Comparison of ENCODE assay signal across 8 mouse cellular contexts in genomic region chr9:107602068-107602648, GRCm38 (mm10). TPM values are rescaled to one million over a fixed set of nuclear protein-coding genes. Genes with fewer than 3 reads are reported as not detected.
A peak's percentile ranks its signal among the peaks of the same experiment; 100 is the strongest.
DNase-seq lines count a peak whose midpoint lies in the region; ATAC-seq lines count a peak whose summit lies in the region.

No protein-coding gene starts in this region.

- H3K4me2 ChIP-seq in embryonic facial prominence, embryonic 11.5 days (ENCODE audit: low read depth, low read length): no peak overlapping the region
- H3K4me2 ChIP-seq in intestine, embryonic 16.5 days (ENCODE audit: low read depth, low read length): 0 out of 2 replicates have a peak overlapping the region, but pooled peaks have one; percentile 11
- H3K4me2 ChIP-seq in midbrain, embryonic 11.5 days: no peak overlapping the region

- no peaks in the 10 kb centered on the region for H3K9me3 ChIP-seq in embryonic facial prominence, embryonic 11.5 days (replicated peaks; ENCODE audit: control insufficient read depth, low read length)
- no peaks in the 10 kb centered on the region for H3K9me3 ChIP-seq in intestine, embryonic 16.5 days (ENCODE audit: control insufficient read depth, low read length)
- H3K9me3 ChIP-seq in midbrain, embryonic 11.5 days (ENCODE audit: control insufficient read depth, low read length): no peaks in the 10 kb centered on the region

- WGBS in embryonic facial prominence, embryonic 11.5 days: 10% methylated on average over 10 of the region's 10 CpGs
- 13% methylated on average over 10 of the region's 10 CpGs for WGBS in intestine, embryonic 16.5 days
- WGBS in midbrain, embryonic 11.5 days: 14% methylated on average over 10 of the region's 10 CpGs

- DNase-seq in adrenal gland, postnatal 14 days: peak; percentile 95
- DNase-seq in embryonic facial prominence, embryonic 11.5 days (ENCODE audit: low spot score): peak; percentile 95
- peak; percentile 84 to 87 for DNase-seq in left cerebral cortex, postnatal 36 days (ENCODE audit: low spot score in 2 of 2)
- peak; percentile 100 for DNase-seq in midbrain, embryonic 11.5 days (ENCODE audit: low spot score, missing footprints)
- DNase-seq in right cerebral cortex, postnatal 36 days (ENCODE audit: low spot score in 2 of 2): peak; percentile 76 to 78
- DNase-seq in urinary bladder, postnatal 4 days (ENCODE audit: low spot score in 2 of 2): peak; percentile 85 to 96

- intact Hi-C loops in left cerebral cortex, postnatal 36 days (cut with DNase I): loop anchor here (1.0 to 5.0 kb wide), 3 partner anchors 42 to 135 kb away; no protein-coding TSS in a partner anchor

- ATAC-seq in embryonic facial prominence, embryonic 11.5 days (replicated peaks; ENCODE audit: insufficient number of reproducible peaks, low FRiP score, low TSS enrichment, low read depth): peak; percentile 35; the same call in 1 of the 2 replicates
- ATAC-seq in granulocyte monocyte progenitor cell, adult 5-6 weeks (replicated peaks; ENCODE audit: poor library complexity, severe bottlenecking): peak; percentile 86
- ATAC-seq in intestine, embryonic 16.5 days: no peak
- peak; percentile 72 for ATAC-seq in midbrain, embryonic 11.5 days (ENCODE audit: low FRiP score)

- no peak overlapping the region for H3K27ac ChIP-seq in embryonic facial prominence, embryonic 11.5 days (replicated peaks; ENCODE audit: low read depth, low read length)
- H3K27ac ChIP-seq in intestine, embryonic 16.5 days (ENCODE audit: low read length): no peak overlapping the region
- H3K27ac ChIP-seq in midbrain, embryonic 11.5 days (ENCODE audit: low read depth, low read length): no peak overlapping the region

- H3K4me3 ChIP-seq in embryonic facial prominence, embryonic 11.5 days (ENCODE audit: low read depth, low read length): no peak overlapping the region
- H3K4me3 ChIP-seq in intestine, embryonic 16.5 days (ENCODE audit: low read length): no peak overlapping the region
- H3K4me3 ChIP-seq in midbrain, embryonic 11.5 days (ENCODE audit: low read depth, low read length): no peak overlapping the region

- H3K36me3 ChIP-seq in embryonic facial prominence, embryonic 11.5 days (replicated peaks; ENCODE audit: control insufficient read depth, insufficient read depth, low read depth, low read length): no peaks in the 10 kb centered on the region
- peaks cover 2% of the 10 kb centered on the region; the same call in 1 of the 2 replicates for H3K36me3 ChIP-seq in intestine, embryonic 16.5 days (ENCODE audit: control insufficient read depth, insufficient read depth, low read length)
- no peaks in the 10 kb centered on the region for H3K36me3 ChIP-seq in midbrain, embryonic 11.5 days (ENCODE audit: control insufficient read depth, insufficient read depth, low read length)

- no peaks in the 10 kb centered on the region for H3K27me3 ChIP-seq in embryonic facial prominence, embryonic 11.5 days (ENCODE audit: control insufficient read depth, insufficient read depth, low read length)
- H3K27me3 ChIP-seq in intestine, embryonic 16.5 days (replicated peaks; ENCODE audit: control insufficient read depth, insufficient read depth, low read length): no peaks in the 10 kb centered on the region
- no peaks in the 10 kb centered on the region for H3K27me3 ChIP-seq in midbrain, embryonic 11.5 days (ENCODE audit: control insufficient read depth, insufficient read depth, low read length)

- H3K9ac ChIP-seq in embryonic facial prominence, embryonic 11.5 days (replicated peaks; ENCODE audit: low read length): no peak overlapping the region; the same call in 1 of the 2 replicates
- H3K9ac ChIP-seq in intestine, embryonic 16.5 days (ENCODE audit: low read depth, low read length): peak overlapping the region; percentile 36; the same call in 1 of the 2 replicates
- peak overlapping the region; percentile 51; the same call in 1 of the 2 replicates for H3K9ac ChIP-seq in midbrain, embryonic 11.5 days (ENCODE audit: low read length)

- peaks cover 7% of the 10 kb centered on the region for H3K4me1 ChIP-seq in embryonic facial prominence, embryonic 11.5 days (ENCODE audit: control insufficient read depth, insufficient read depth, low read length)
- H3K4me1 ChIP-seq in intestine, embryonic 16.5 days (ENCODE audit: control insufficient read depth, insufficient read depth, low read length): peaks cover 52% of the 10 kb centered on the region
- peaks cover 26% of the 10 kb centered on the region for H3K4me1 ChIP-seq in midbrain, embryonic 11.5 days (ENCODE audit: control insufficient read depth, insufficient read depth, low read length)

RNA-seq across cellular contexts. Expression of gene Sema3b, which starts 6.9 kb away (rescaled TPM):
- 8.3 and 8.7 TPM in 2 replicates for total RNA-seq in adrenal gland, postnatal 14 days (2021)
- 1.1 and 1.3 TPM in 2 replicates for polyA plus RNA-seq in embryonic facial prominence, embryonic 11.5 days (2014; fragmentation: Nextera tagmentation; extraction: Ambion mirVana)
- total RNA-seq in granulocyte monocyte progenitor cell, adult 5-6 weeks (2014; fragmentation: Nextera tagmentation): not detected in 2 replicates
- total RNA-seq in granulocyte monocyte progenitor cell, adult 5-6 weeks (2017): not detected in 2 replicates
- 50.4 and 54.9 TPM in 2 replicates for polyA plus RNA-seq in intestine, embryonic 16.5 days (2015; fragmentation: Nextera tagmentation; extraction: Ambion mirVana)
- 1 to 10 TPM; 2.6 to 3.1 TPM for total RNA-seq in left cerebral cortex, postnatal 36 days (2021)
- 1.3 and 2.1 TPM in 2 replicates for polyA plus RNA-seq in midbrain, embryonic 11.5 days (2014; fragmentation: Nextera tagmentation; extraction: Ambion mirVana)

RNA-seq across cellular contexts. Expression of gene Ifrd2, which starts 14.7 kb away (rescaled TPM):
- 42.1 and 43.1 TPM in 2 replicates for total RNA-seq in adrenal gland, postnatal 14 days (2021)
- 42.3 and 42.9 TPM in 2 replicates for polyA plus RNA-seq in embryonic facial prominence, embryonic 11.5 days (2014; fragmentation: Nextera tagmentation; extraction: Ambion mirVana)
- total RNA-seq in granulocyte monocyte progenitor cell, adult 5-6 weeks (2014; fragmentation: Nextera tagmentation): 89.9 and 105 TPM in 2 replicates
- 46.9 and 76.8 TPM in 2 replicates for total RNA-seq in granulocyte monocyte progenitor cell, adult 5-6 weeks (2017)
- 79.0 and 89.6 TPM in 2 replicates for polyA plus RNA-seq in intestine, embryonic 16.5 days (2015; fragmentation: Nextera tagmentation; extraction: Ambion mirVana)
- total RNA-seq in left cerebral cortex, postnatal 36 days (2021): 10 to 100 TPM; 11.1 to 13.8 TPM
- polyA plus RNA-seq in midbrain, embryonic 11.5 days (2014; fragmentation: Nextera tagmentation; extraction: Ambion mirVana): 24.2 and 28.2 TPM in 2 replicates

RNA-seq across cellular contexts. Expression of gene Hyal3, which starts 21.5 kb away (rescaled TPM):
- total RNA-seq in adrenal gland, postnatal 14 days (2021): 1.4 and 1.6 TPM in 2 replicates
- polyA plus RNA-seq in embryonic facial prominence, embryonic 11.5 days (2014; fragmentation: Nextera tagmentation; extraction: Ambion mirVana): 0.66 TPM in 2 replicates
- total RNA-seq in granulocyte monocyte progenitor cell, adult 5-6 weeks (2014; fragmentation: Nextera tagmentation): 0.34 TPM in 1 of 2 replicates, not detected in the other
- total RNA-seq in granulocyte monocyte progenitor cell, adult 5-6 weeks (2017): 0.26 and 0.46 TPM in 2 replicates
- polyA plus RNA-seq in intestine, embryonic 16.5 days (2015; fragmentation: Nextera tagmentation; extraction: Ambion mirVana): 0.66 and 0.68 TPM in 2 replicates
- total RNA-seq in left cerebral cortex, postnatal 36 days (2021): 1 to 10 TPM in 1 of 2 experiments, under 1 TPM in 1; 0.79 to 1.9 TPM
- 0.33 and 0.47 TPM in 2 replicates for polyA plus RNA-seq in midbrain, embryonic 11.5 days (2014; fragmentation: Nextera tagmentation; extraction: Ambion mirVana)

RNA-seq across cellular contexts. Expression of gene Naa80, which starts 23.5 kb away (rescaled TPM):
- 19.6 and 21.0 TPM in 2 replicates for total RNA-seq in adrenal gland, postnatal 14 days (2021)
- 11.8 and 14.2 TPM in 2 replicates for polyA plus RNA-seq in embryonic facial prominence, embryonic 11.5 days (2014; fragmentation: Nextera tagmentation; extraction: Ambion mirVana)
- total RNA-seq in granulocyte monocyte progenitor cell, adult 5-6 weeks (2014; fragmentation: Nextera tagmentation): 7.1 and 18.2 TPM in 2 replicates
- 5.5 and 8.2 TPM in 2 replicates for total RNA-seq in granulocyte monocyte progenitor cell, adult 5-6 weeks (2017)
- 19.2 and 20.2 TPM in 2 replicates for polyA plus RNA-seq in intestine, embryonic 16.5 days (2015; fragmentation: Nextera tagmentation; extraction: Ambion mirVana)
- 10 to 100 TPM; 10.3 to 11.5 TPM for total RNA-seq in left cerebral cortex, postnatal 36 days (2021)
- 8.4 and 11.1 TPM in 2 replicates for polyA plus RNA-seq in midbrain, embryonic 11.5 days (2014; fragmentation: Nextera tagmentation; extraction: Ambion mirVana)

RNA-seq across cellular contexts. Expression of gene Hyal1, which starts 25.4 kb away (rescaled TPM):
- 9.9 and 17.6 TPM in 2 replicates for total RNA-seq in adrenal gland, postnatal 14 days (2021)
- polyA plus RNA-seq in embryonic facial prominence, embryonic 11.5 days (2014; fragmentation: Nextera tagmentation; extraction: Ambion mirVana): 5.3 and 7.3 TPM in 2 replicates
- total RNA-seq in granulocyte monocyte progenitor cell, adult 5-6 weeks (2014; fragmentation: Nextera tagmentation): 1.4 and 4.9 TPM in 2 replicates
- 0.56 and 1.0 TPM in 2 replicates for total RNA-seq in granulocyte monocyte progenitor cell, adult 5-6 weeks (2017)
- polyA plus RNA-seq in intestine, embryonic 16.5 days (2015; fragmentation: Nextera tagmentation; extraction: Ambion mirVana): 5.8 and 5.9 TPM in 2 replicates
- 1 to 10 TPM; 4.4 to 6.8 TPM for total RNA-seq in left cerebral cortex, postnatal 36 days (2021)
- 3.9 and 4.8 TPM in 2 replicates for polyA plus RNA-seq in midbrain, embryonic 11.5 days (2014; fragmentation: Nextera tagmentation; extraction: Ambion mirVana)
